Mouse (Mus musculus): ENCODE measurements at regions not wholly inside any gene's neighbourhood (a gene's known extent, or its start where the extent isn't known, plus 50 kb on each side); places are given as distances from the start of the nearest gene placed in this dataset.

GRCm38 (mm10) chr15:36910272-36910671 lies 97.3 kb downstream of the Zfp706 start:
- Histone ChIP-seq H3K27ac (no peak overlapping the region), H3K27me3 (ENCODE audit: insufficient read depth, poor library complexity, severe bottlenecking) (no peaks in the 10 kb centered on the region), H3K36me3 (no peaks in the 10 kb centered on the region), H3K4me1 (peaks cover 18% of the 10 kb centered on the region), H3K4me3 (no peak overlapping the region), H3K9me3 (no peaks in the 10 kb centered on the region)
- DNase-seq (ENCODE audit: low spot score), result no peak
- 60% methylated on average over 2 of the region's 2 CpGs for WGBS

GRCm38 (mm10) chr15:36909494-36909893 lies 98.1 kb downstream of the Zfp706 start:
- WGBS, result 71% methylated on average over 3 of the region's 3 CpGs
- no peak overlapping the region for H3K4me3 ChIP-seq
- no peaks in the 10 kb centered on the region for H3K36me3 ChIP-seq
- no peaks in the 10 kb centered on the region for H3K27me3 ChIP-seq (ENCODE audit: insufficient read depth, poor library complexity, severe bottlenecking)
- no peak for DNase-seq (ENCODE audit: low spot score)
- H3K9me3 ChIP-seq, result no peaks in the 10 kb centered on the region
- peaks cover 18% of the 10 kb centered on the region for H3K4me1 ChIP-seq
- H3K27ac ChIP-seq, result no peak overlapping the region

GRCm38 (mm10) chr15:36906789-36907188 lies 100.8 kb downstream of the Zfp706 start:
- WGBS, result 84% methylated on average over 5 of the region's 5 CpGs
- no peaks in the 10 kb centered on the region for H3K27me3 ChIP-seq (ENCODE audit: insufficient read depth, poor library complexity, severe bottlenecking)
- H3K27ac ChIP-seq, result no peak overlapping the region
- no peak for DNase-seq (ENCODE audit: low spot score)
- H3K36me3 ChIP-seq, result no peaks in the 10 kb centered on the region
- no peak overlapping the region for H3K4me3 ChIP-seq
- H3K4me1 ChIP-seq, result peaks cover 29% of the 10 kb centered on the region
- H3K9me3 ChIP-seq, result no peaks in the 10 kb centered on the region

GRCm38 (mm10) chr15:36906052-36906451 lies 101.5 kb downstream of the Zfp706 start:
- Histone ChIP-seq H3K4me1 (peaks cover 33% of the 10 kb centered on the region), H3K27me3 (ENCODE audit: insufficient read depth, poor library complexity, severe bottlenecking) (no peaks in the 10 kb centered on the region), H3K27ac (no peak overlapping the region), H3K36me3 (no peaks in the 10 kb centered on the region), H3K9me3 (no peaks in the 10 kb centered on the region), H3K4me3 (no peak overlapping the region)
- DNase-seq (ENCODE audit: low spot score), result no peak
- WGBS, result 70% methylated on average over 3 of the region's 3 CpGs

- Histone ChIP-seq H3K9me3 (no peaks in the 10 kb centered on the region), H3K27ac (no peak overlapping the region), H3K4me1 (peaks cover 38% of the 10 kb centered on the region), H3K27me3 (ENCODE audit: insufficient read depth, poor library complexity, severe bottlenecking) (no peaks in the 10 kb centered on the region), H3K4me3 (no peak overlapping the region), H3K36me3 (no peaks in the 10 kb centered on the region)
- 80% methylated on average over 5 of the region's 5 CpGs for WGBS
- no peak for DNase-seq (ENCODE audit: low spot score)
These were observed 103.7 kb downstream of the Zfp706 start for GRCm38 (mm10) chr15:36903922-36904321.

- Histone ChIP-seq H3K36me3 (no peaks in the 10 kb centered on the region), H3K4me3 (no peak overlapping the region), H3K4me1 (peaks cover 36% of the 10 kb centered on the region), H3K9me3 (no peaks in the 10 kb centered on the region), H3K27me3 (ENCODE audit: insufficient read depth, poor library complexity, severe bottlenecking) (no peaks in the 10 kb centered on the region), H3K27ac (peak overlapping the region; percentile 59)
- DNase-seq (ENCODE audit: low spot score), result no peak
- WGBS, result 40% methylated on average over 4 of the region's 4 CpGs
These were observed 104.3 kb downstream of the Zfp706 start for GRCm38 (mm10) chr15:36903309-36903708.

GRCm38 (mm10) chr15:36901830-36902285 lies 105.7 kb downstream of the Zfp706 start:
- Histone ChIP-seq H3K4me1 (peaks cover 32% of the 10 kb centered on the region), H3K4me3 (peak overlapping the region; percentile 16; the same call in 1 of the 2 replicates), H3K9me3 (no peaks in the 10 kb centered on the region), H3K27me3 (ENCODE audit: insufficient read depth, poor library complexity, severe bottlenecking) (no peaks in the 10 kb centered on the region), H3K27ac (peak overlapping the region; percentile 70), H3K36me3 (no peaks in the 10 kb centered on the region)
- under 1% methylated on average over 7 of the region's 7 CpGs for WGBS
- DNase-seq (ENCODE audit: low spot score), result peak; percentile 93

GRCm38 (mm10) chr15:36901350-36901749 lies 106.2 kb downstream of the Zfp706 start:
- Histone ChIP-seq H3K36me3 (no peaks in the 10 kb centered on the region), H3K9me3 (no peaks in the 10 kb centered on the region), H3K27me3 (ENCODE audit: insufficient read depth, poor library complexity, severe bottlenecking) (no peaks in the 10 kb centered on the region), H3K4me3 (peak overlapping the region; percentile 16; the same call in 1 of the 2 replicates), H3K27ac (peak overlapping the region; percentile 70), H3K4me1 (peaks cover 32% of the 10 kb centered on the region)
- 49% methylated on average over 5 of the region's 5 CpGs for WGBS
- DNase-seq (ENCODE audit: low spot score), result no peak

GRCm38 (mm10) chr15:36900940-36901339 lies 106.6 kb downstream of the Zfp706 start:
- no peaks in the 10 kb centered on the region for H3K9me3 ChIP-seq
- no peaks in the 10 kb centered on the region for H3K36me3 ChIP-seq
- H3K27ac ChIP-seq, result peak overlapping the region; percentile 70
- H3K4me3 ChIP-seq, result no peak overlapping the region
- 37% methylated on average over 2 of the region's 2 CpGs for WGBS
- H3K27me3 ChIP-seq (ENCODE audit: insufficient read depth, poor library complexity, severe bottlenecking), result no peaks in the 10 kb centered on the region
- peaks cover 32% of the 10 kb centered on the region for H3K4me1 ChIP-seq
- no peak for DNase-seq (ENCODE audit: low spot score)

- Histone ChIP-seq H3K27ac (peak overlapping the region; percentile 67), H3K4me3 (no peak overlapping the region), H3K27me3 (ENCODE audit: insufficient read depth, poor library complexity, severe bottlenecking) (no peaks in the 10 kb centered on the region), H3K4me1 (peaks cover 32% of the 10 kb centered on the region), H3K36me3 (no peaks in the 10 kb centered on the region), H3K9me3 (no peaks in the 10 kb centered on the region)
- DNase-seq (ENCODE audit: low spot score), result no peak
- WGBS, result 44% methylated on average over 2 of the region's 2 CpGs
These were observed 107.7 kb downstream of the Zfp706 start for GRCm38 (mm10) chr15:36899882-36900281.

- DNase-seq (ENCODE audit: low spot score), result no peak
- Histone ChIP-seq H3K9me3 (no peaks in the 10 kb centered on the region), H3K4me3 (no peak overlapping the region), H3K36me3 (no peaks in the 10 kb centered on the region), H3K4me1 (peaks cover 32% of the 10 kb centered on the region), H3K27me3 (ENCODE audit: insufficient read depth, poor library complexity, severe bottlenecking) (no peaks in the 10 kb centered on the region), H3K27ac (no peak overlapping the region)
- 79% methylated on average over 11 of the region's 11 CpGs for WGBS
These were observed 108.6 kb downstream of the Zfp706 start for GRCm38 (mm10) chr15:36898857-36899523.

- DNase-seq (ENCODE audit: low spot score), result no peak
- Histone ChIP-seq H3K36me3 (no peaks in the 10 kb centered on the region), H3K9me3 (no peaks in the 10 kb centered on the region), H3K27ac (no peak overlapping the region), H3K4me3 (no peak overlapping the region), H3K4me1 (peaks cover 35% of the 10 kb centered on the region), H3K27me3 (ENCODE audit: insufficient read depth, poor library complexity, severe bottlenecking) (no peaks in the 10 kb centered on the region)
- 77% methylated on average over 6 of the region's 6 CpGs for WGBS
These were observed 109.2 kb downstream of the Zfp706 start for GRCm38 (mm10) chr15:36898326-36898725.

GRCm38 (mm10) chr15:36896265-36896664 lies 111.3 kb downstream of the Zfp706 start:
- DNase-seq (ENCODE audit: low spot score), result no peak
- 81% methylated on average over 4 of the region's 4 CpGs for WGBS
- Histone ChIP-seq H3K27me3 (ENCODE audit: insufficient read depth, poor library complexity, severe bottlenecking) (no peaks in the 10 kb centered on the region), H3K36me3 (no peaks in the 10 kb centered on the region), H3K4me3 (no peak overlapping the region), H3K9me3 (no peaks in the 10 kb centered on the region), H3K4me1 (peaks cover 33% of the 10 kb centered on the region), H3K27ac (no peak overlapping the region)

- no peak for DNase-seq (ENCODE audit: low spot score)
- H3K4me1 ChIP-seq, result peaks cover 21% of the 10 kb centered on the region
- H3K36me3 ChIP-seq, result no peaks in the 10 kb centered on the region
- H3K4me3 ChIP-seq, result no peak overlapping the region
- no peaks in the 10 kb centered on the region for H3K9me3 ChIP-seq
- 0 out of 2 replicates have a peak, but pooled peaks cover 4% of the 10 kb centered on the region for H3K27me3 ChIP-seq (ENCODE audit: insufficient read depth, poor library complexity, severe bottlenecking)
- no peak overlapping the region for H3K27ac ChIP-seq
- 80% methylated on average over 4 of the region's 4 CpGs for WGBS
These were observed 112.5 kb downstream of the Zfp706 start for GRCm38 (mm10) chr15:36895031-36895430.
